Mouse (Mus musculus) liver, embryonic 14.5 days (tissue): ENCODE data around the gene Nop2.

Source experiments
- CTCF ChIP-seq: IDR thresholded peaks from 2 replicates; pipeline ENCODE4 v1.5.1; 2016; ENCODE audit warnings: antibody characterized with exemption, low read depth, control low read depth
- EP300 ChIP-seq: IDR thresholded peaks from 2 replicates; pipeline ENCODE4 v1.6.1; 2016; ENCODE audit warnings: antibody characterized with exemption, low read depth

- TF ChIP-seq CTCF (no peak), EP300 (no peak)
Measured at GRCm38 (mm10) chr6:125186203-125186602, 54.5 kb downstream of the Nop2 start.
